Comparison of ENCODE assay signal across 12 mouse cellular contexts in genomic region chrX:74388153-74388552, GRCm38 (mm10).
"Had no signal": no experiment of that assay in that cellular context is flagged by ENCODE, and none has a peak within 500 bp of the region (broad histone marks: within the 10 kb centered on the region; RNA-seq: fewer than 3 reads in every experiment).

No protein-coding gene starts in this region.

- H3K4me3 ChIP-seq: left cerebral cortex, adult 2 months; limb, embryonic 10.5 days; midbrain, embryonic 13.5 days; myocyte; neural tube, embryonic 15.5 days had no signal

- DNase-seq: kidney, adult 2 months; kidney, postnatal 25 days; lung, adult 2 months; lung, postnatal 36 days had no signal

- H3K27me3 ChIP-seq: midbrain, embryonic 13.5 days; neural tube, embryonic 15.5 days had no signal

- H3K9me3 ChIP-seq: limb, embryonic 10.5 days; midbrain, embryonic 13.5 days; neural tube, embryonic 15.5 days had no signal

- H3K4me2 ChIP-seq: midbrain, embryonic 13.5 days; neural tube, embryonic 15.5 days had no signal

- ATAC-seq: intestine, embryonic 16.5 days; lung, postnatal 0 days; midbrain, embryonic 13.5 days had no signal

- H3K27ac ChIP-seq: left cerebral cortex, adult 2 months; limb, embryonic 10.5 days; midbrain, embryonic 13.5 days; neural tube, embryonic 15.5 days; stomach, postnatal 0 days had no signal

- H3K9ac ChIP-seq: midbrain, embryonic 13.5 days; neural tube, embryonic 15.5 days had no signal
